Mouse (Mus musculus) lung, postnatal 0 days (tissue): ENCODE measurements around the gene Gjb1. TPM values are rescaled to one million over a fixed set of nuclear protein-coding genes. Genes with fewer than 3 reads are reported as not detected.
"Not testable (repeated sequence)": the region's sequence is repeated elsewhere in the genome, so short reads cannot be mapped to it uniquely, and the experiment has no call there.

ENCODE experiments used
- ATAC-seq: fragments of 200-750 bp; cut with Nextera tagmentation; 2 replicates; pipeline ENCODE4 v1.8.0; 2017; ENCODE audit warnings: moderate library complexity
- DNase-seq: peaks from one replicate; pipeline ENCODE4 v3.0.0-alpha.2; 2016; ENCODE audit warnings: low spot score
- H3K27ac ChIP-seq: fragments of 300-500 bp; sonication (generic); 2 replicates; pipeline ENCODE4 v1.5.1; 2014; ENCODE audit warnings: antibody characterized with exemption, mild to moderate bottlenecking, low read length, mixed read lengths
- H3K27me3 ChIP-seq: fragments of 300-500 bp; sonication (generic); replicated peaks from 2 replicates; pipeline ENCODE4 v1.6.1; 2014; ENCODE audit warnings: low read length, mixed read lengths; ENCODE audit not compliant: insufficient read depth
- H3K36me3 ChIP-seq: fragments of 300-500 bp; sonication (generic); 2 replicates; pipeline ENCODE4 v1.6.1; 2014; ENCODE audit warnings: low read length, mixed read lengths; ENCODE audit not compliant: insufficient read depth
- H3K4me1 ChIP-seq: fragments of 300-500 bp; sonication (generic); 2 replicates; pipeline ENCODE4 v1.6.1; 2014; ENCODE audit warnings: antibody characterized with exemption, low read depth, low read length, mixed read lengths; ENCODE audit not compliant: insufficient read depth
- H3K4me2 ChIP-seq: fragments of 300-500 bp; sonication (generic); replicated peaks from 2 replicates; pipeline ENCODE4 v1.6.1; 2014; ENCODE audit warnings: low read depth, mild to moderate bottlenecking, low read length, moderate library complexity, mixed read lengths
- H3K4me3 ChIP-seq: fragments of 300-500 bp; sonication (generic); 2 replicates; pipeline ENCODE4 v1.5.1; 2014; ENCODE audit warnings: low read depth, low read length
- H3K9ac ChIP-seq: fragments of 300-500 bp; sonication (generic); replicated peaks from 2 replicates; pipeline ENCODE4 v1.6.1; 2014; ENCODE audit warnings: low read depth, mild to moderate bottlenecking
- H3K9me3 ChIP-seq: fragments of 300-500 bp; sonication (generic); 2 replicates; pipeline ENCODE4 v1.6.1; 2016; ENCODE audit warnings: low read length, mixed read lengths
- CTCF ChIP-seq: IDR thresholded peaks from 2 replicates; pipeline ENCODE4 v1.5.1; 2016; ENCODE audit warnings: antibody characterized with exemption, mild to moderate bottlenecking
- EP300 ChIP-seq: IDR thresholded peaks from 2 replicates; pipeline ENCODE4 v1.6.1; 2016; ENCODE audit warnings: antibody characterized with exemption, mild to moderate bottlenecking, control low read depth
- WGBS: fragments of 180-500 bp; shearing (Covaris S2); extraction: QIAGEN DNeasy Blood & Tissue Kit; methylation state at CpG from one replicate; pipeline ENCODE4 v1.1.7; 2014; 5-methylcytosine and 5-hydroxymethylcytosine counted together
- polyA plus RNA-seq: library from polyadenylated mRNA; unstranded; fragments of >200 nt; fragmentation: Nextera tagmentation; extraction: Ambion mirVana; gene quantifications from 2 replicates; pipeline ENCODE4 v1.2.1, GENCODE M21; 2015

Gene Gjb1
- 1.6 and 2.0 TPM in 2 replicates for polyA plus RNA-seq

DNA sequence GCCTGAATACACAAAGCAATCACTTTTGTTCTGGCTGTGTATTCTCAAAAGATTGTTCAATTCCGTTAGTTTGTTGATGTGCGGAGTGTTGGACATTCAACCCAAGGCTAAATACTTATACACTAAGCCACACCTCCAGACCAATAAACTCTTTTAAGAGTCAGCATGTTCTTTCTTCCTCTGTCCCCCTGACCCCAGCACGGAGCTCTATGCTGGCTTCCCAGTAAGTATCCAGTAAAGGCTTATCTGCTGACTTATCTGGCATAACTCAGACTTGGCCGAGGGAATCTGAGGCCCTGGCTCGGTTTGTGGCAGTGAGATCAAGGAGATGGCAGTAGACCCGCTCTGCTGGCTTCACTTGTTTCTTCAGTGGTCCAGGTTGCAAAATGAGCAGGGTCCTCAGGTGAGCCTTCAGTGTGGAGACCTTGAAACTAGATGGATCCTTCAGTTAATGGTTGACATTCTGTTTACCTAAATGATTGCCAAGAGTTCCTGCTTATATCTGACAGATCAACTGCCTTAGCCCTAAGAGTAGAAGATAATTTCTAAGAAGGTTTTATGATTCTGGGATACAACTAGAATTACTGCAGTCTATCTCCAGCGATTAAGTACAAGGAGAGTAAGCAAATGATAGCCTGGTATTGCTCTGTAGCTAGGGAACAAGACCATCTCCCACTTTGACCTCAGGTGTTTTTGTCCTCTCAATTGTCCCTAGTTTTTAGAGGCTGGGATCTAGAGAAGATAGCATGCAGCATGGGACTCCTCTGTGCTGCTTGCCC lies at the start of gene Gjb1:
Gene Gjb1, plus strand, starts transcription at position 189 of the 779 bp plus-strand sequence.
- H3K4me3 ChIP-seq = no peak within 1 kb of the TSS
- H3K4me1 ChIP-seq = no peaks in the 10 kb centered on the region
- H3K9me3 ChIP-seq = no peaks in the 10 kb centered on the region
- no peak for ATAC-seq
- H3K9ac ChIP-seq = no peak within 1 kb of the TSS
- H3K36me3 ChIP-seq = no peaks in the 10 kb centered on the region
- DNase-seq = no peak
- no peak within 1 kb of the TSS for H3K4me2 ChIP-seq
- WGBS = 56% methylated on average over 7 of the region's 7 CpGs
- no peak for TF ChIP-seq CTCF
- no peak for TF ChIP-seq EP300
- H3K27me3 ChIP-seq = no peaks in the 10 kb centered on the region
- no peak within 1 kb of the TSS for H3K27ac ChIP-seq

DNA sequence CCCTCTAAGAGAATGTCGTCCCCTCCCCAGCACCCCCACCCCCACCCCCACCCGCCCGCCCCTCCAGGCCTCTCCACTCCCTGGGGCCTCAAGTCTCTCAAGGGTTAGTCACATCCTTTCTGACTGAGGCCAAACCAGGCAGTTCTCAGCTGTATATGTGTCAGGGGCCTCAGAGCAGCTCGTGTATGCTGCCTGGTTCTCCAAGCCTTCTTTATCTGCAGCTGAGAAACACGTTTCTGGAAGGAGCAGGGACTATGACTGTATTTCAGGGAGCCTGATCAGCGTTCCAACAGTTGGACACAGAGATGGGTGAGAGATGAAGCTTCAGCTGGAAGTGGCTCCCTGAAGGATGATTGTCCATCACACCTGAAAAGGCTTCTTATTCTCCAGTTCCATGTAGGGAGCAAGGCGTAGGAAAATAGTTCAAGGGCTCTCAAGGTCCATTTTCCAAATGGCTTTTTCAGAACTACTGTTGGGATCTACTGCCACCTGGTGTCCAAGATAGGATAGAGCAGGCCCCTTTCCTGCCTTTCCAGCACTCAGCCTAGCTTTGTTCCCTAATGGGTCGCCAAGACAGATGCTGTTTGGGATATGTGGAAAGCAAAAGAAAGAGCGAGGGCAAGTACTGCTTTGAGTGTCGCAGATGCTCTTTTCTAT lies 46.7 kb upstream of the Gjb1 start:
- no peaks in the 10 kb centered on the region for H3K36me3 ChIP-seq
- 15% methylated on average over 8 of the region's 10 CpGs for WGBS
- no peak overlapping the region for H3K9ac ChIP-seq
- ATAC-seq (no peak), DNase-seq (peak; percentile 77)
- H3K4me1 ChIP-seq = no peaks in the 10 kb centered on the region
- no peaks in the 10 kb centered on the region for H3K27me3 ChIP-seq
- no peak overlapping the region for H3K4me3 ChIP-seq
- TF ChIP-seq EP300 = no peak; the same call in 1 of the 2 replicates
- peak; percentile 83 for TF ChIP-seq CTCF
- H3K27ac ChIP-seq = no peak overlapping the region
- no peaks in the 10 kb centered on the region for H3K9me3 ChIP-seq
- no peak overlapping the region for H3K4me2 ChIP-seq

DNA sequence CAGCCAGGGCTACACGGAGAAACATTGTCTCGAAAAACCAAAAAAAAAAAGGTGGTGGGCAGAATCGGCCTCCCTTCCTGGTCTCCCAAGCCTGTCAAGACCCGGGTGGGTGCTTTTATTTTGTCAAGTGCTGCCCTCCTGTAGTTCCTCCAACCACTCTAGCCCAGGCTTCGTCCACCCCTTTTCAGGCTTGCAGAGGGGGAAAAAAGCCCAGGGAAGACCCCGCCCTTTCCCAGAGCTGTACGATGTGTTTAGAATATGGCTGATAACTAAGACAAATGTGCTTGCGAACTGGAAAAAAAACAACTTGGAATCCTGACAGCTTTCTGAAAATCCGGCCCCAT lies 44.2 kb upstream of the Gjb1 start:
- DNase-seq (no peak), ATAC-seq (peak; percentile 46)
- TF ChIP-seq CTCF = no peak
- TF ChIP-seq EP300 = 0 out of 2 replicates have a peak, but pooled peaks have one; percentile 5
- Histone ChIP-seq H3K4me3 (peak overlapping the region; percentile 21), H3K27me3 (no peaks in the 10 kb centered on the region), H3K27ac (peak overlapping the region; percentile 91), H3K36me3 (no peaks in the 10 kb centered on the region), H3K4me2 (peak overlapping the region; percentile 43; the same call in 1 of the 2 replicates), H3K9ac (no peak overlapping the region), H3K9me3 (no peaks in the 10 kb centered on the region), H3K4me1 (no peaks in the 10 kb centered on the region)
- 34% methylated on average over 8 of the region's 9 CpGs for WGBS

DNA sequence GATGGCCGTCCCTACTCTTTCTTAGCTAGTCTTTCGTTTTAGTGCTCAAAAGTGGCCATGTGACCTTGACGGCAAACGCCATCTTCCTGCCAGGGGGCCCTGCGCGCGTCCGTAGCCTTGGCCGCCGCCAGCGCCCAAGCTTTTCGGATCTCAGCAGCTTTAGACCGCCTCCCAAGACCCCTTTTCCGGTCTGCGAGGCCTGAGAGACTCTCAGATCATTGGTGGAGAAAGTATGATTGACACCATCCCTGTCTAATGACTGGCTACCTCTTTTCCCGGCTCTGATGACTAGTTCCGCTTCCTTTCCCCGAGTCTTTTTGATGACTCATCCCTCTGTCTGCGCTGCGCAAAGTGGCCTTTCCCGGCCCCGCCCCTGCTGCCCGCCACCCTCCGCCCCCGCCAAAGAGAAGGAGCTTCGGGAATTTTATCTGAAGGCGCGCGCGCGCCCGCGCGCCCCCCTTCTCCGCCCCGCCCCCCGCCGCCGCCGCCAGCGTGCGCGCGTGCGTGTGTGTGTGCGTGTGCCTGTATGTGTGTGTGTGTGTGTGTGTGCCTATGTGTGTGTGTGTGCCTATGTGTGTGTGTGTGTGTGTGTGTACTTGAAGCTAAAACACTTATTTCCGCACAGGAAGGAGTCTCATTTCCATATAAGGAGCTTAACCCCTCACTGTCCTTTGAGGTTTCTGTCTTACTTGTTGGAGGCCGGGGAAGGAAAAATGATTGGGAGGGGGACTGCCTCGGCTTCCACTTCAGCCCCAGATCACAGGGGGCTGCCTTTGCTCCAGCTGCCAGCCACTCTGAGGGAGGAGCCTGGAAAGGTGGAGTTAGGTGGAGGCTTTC lies 43.6 kb upstream of the Gjb1 start:
- H3K9ac ChIP-seq = peak overlapping the region; percentile 41; the same call in 1 of the 2 replicates
- H3K4me2 ChIP-seq = peak overlapping the region; percentile 58
- DNase-seq = peak; percentile 98
- no peaks in the 10 kb centered on the region for H3K9me3 ChIP-seq
- peak overlapping the region; percentile 91 for H3K27ac ChIP-seq
- H3K36me3 ChIP-seq = no peaks in the 10 kb centered on the region
- WGBS = 9% methylated on average over 29 of the region's 49 CpGs
- H3K27me3 ChIP-seq = no peaks in the 10 kb centered on the region
- H3K4me3 ChIP-seq = peak overlapping the region; percentile 37
- H3K4me1 ChIP-seq = no peaks in the 10 kb centered on the region
- no peak for TF ChIP-seq CTCF
- TF ChIP-seq EP300 = peak; percentile 35; the same call in 1 of the 2 replicates
- peak; percentile 98 for ATAC-seq

DNA sequence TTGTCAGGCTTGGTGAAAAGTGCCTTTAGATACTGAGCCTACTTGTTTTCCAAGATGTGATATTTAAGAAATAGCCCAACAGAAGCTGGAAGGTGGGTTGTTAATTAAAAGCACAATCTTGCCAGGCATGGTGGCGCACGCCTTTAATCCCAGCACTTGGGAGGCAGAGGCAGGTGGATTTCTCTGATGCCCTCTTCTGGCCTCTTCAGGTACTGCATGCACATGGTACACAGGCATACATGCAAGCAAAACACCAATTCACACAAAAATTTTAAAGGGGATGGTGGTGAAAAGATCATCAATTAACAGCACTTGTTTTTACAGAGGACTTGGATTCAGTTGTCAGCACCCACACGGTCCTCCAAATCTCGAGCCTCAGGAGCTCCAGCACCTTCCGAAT lies 41.6 kb upstream of the Gjb1 start:
- no peak overlapping the region for H3K9ac ChIP-seq
- H3K27me3 ChIP-seq = no peaks in the 10 kb centered on the region
- DNase-seq (no peak), ATAC-seq (no peak)
- no peak overlapping the region for H3K27ac ChIP-seq
- 89% methylated on average over 5 of the region's 5 CpGs for WGBS
- TF ChIP-seq CTCF (peak; percentile 61), EP300 (no peak)
- no peaks in the 10 kb centered on the region for H3K36me3 ChIP-seq
- no peaks in the 10 kb centered on the region for H3K4me1 ChIP-seq
- no peaks in the 10 kb centered on the region for H3K9me3 ChIP-seq
- no peak overlapping the region for H3K4me3 ChIP-seq
- no peak overlapping the region for H3K4me2 ChIP-seq

DNA sequence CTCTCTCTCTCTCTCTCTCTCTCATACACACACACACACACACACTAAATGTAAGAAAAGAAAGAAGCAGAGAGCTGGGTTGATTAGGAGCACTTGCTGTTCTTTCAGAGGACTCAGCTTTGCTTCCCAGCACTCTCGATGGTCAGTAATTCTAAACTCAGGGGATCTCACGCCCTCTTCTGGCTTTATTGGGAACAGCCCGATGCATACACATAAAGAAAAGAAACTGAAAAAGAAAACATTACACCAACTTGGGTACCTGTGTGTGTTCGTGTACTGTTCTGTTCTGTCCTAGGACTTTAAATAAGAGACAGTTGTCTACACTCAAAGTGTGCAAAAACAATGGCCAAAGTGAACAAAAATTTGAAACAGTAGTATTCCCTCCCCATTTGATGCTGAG lies 37.5 kb upstream of the Gjb1 start:
- DNase-seq = no peak
- Histone ChIP-seq H3K27ac (no peak overlapping the region), H3K4me2 (no peak overlapping the region), H3K27me3 (no peaks in the 10 kb centered on the region), H3K9ac (no peak overlapping the region), H3K4me3 (no peak overlapping the region), H3K36me3 (no peaks in the 10 kb centered on the region), H3K4me1 (no peaks in the 10 kb centered on the region), H3K9me3 (no peaks in the 10 kb centered on the region)
- no peak for TF ChIP-seq EP300
- no peak for TF ChIP-seq CTCF
- ATAC-seq = no peak
- WGBS = 55% methylated on average over 4 of the region's 4 CpGs

DNA sequence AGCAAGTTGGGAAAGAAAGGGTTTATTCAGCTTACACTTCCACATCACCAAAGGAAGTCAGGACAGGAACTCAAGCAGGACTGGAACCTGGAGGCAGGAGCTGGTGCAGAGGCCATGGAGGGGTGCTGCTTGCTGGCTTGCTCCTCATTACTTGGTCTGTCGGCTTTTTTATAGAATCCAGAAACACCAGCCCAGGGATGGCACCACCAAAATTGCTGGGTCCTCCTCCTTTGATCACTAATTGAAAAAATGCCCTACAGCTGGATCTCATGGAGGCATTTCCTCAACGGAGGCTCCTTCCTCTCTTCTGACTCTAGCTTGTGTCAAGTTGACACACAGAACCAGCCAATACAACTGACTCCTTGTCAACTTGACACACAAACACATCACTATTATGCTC lies 33.3 kb upstream of the Gjb1 start:
- H3K36me3 ChIP-seq, H3K4me1 ChIP-seq, H3K9ac ChIP-seq, H3K27me3 ChIP-seq, ATAC-seq, DNase-seq, H3K27ac ChIP-seq, H3K4me3 ChIP-seq, H3K9me3 ChIP-seq, H3K4me2 ChIP-seq: not testable (repeated sequence)
- 76% methylated on average over 2 of the region's 2 CpGs for WGBS
